Mouse (Mus musculus) retina, postnatal 7 days (tissue): ENCODE data around the gene Pno1.
"Not testable (repeated sequence)": the region's sequence is repeated elsewhere in the genome, so short reads cannot be mapped to it uniquely, and the experiment has no call there.

Experiments used
- DNase-seq: peaks from one replicate; pipeline ENCODE4 v3.0.0-alpha.2; 2012; ENCODE audit warnings: low read depth, low spot score

Pno1 gene

DNA sequence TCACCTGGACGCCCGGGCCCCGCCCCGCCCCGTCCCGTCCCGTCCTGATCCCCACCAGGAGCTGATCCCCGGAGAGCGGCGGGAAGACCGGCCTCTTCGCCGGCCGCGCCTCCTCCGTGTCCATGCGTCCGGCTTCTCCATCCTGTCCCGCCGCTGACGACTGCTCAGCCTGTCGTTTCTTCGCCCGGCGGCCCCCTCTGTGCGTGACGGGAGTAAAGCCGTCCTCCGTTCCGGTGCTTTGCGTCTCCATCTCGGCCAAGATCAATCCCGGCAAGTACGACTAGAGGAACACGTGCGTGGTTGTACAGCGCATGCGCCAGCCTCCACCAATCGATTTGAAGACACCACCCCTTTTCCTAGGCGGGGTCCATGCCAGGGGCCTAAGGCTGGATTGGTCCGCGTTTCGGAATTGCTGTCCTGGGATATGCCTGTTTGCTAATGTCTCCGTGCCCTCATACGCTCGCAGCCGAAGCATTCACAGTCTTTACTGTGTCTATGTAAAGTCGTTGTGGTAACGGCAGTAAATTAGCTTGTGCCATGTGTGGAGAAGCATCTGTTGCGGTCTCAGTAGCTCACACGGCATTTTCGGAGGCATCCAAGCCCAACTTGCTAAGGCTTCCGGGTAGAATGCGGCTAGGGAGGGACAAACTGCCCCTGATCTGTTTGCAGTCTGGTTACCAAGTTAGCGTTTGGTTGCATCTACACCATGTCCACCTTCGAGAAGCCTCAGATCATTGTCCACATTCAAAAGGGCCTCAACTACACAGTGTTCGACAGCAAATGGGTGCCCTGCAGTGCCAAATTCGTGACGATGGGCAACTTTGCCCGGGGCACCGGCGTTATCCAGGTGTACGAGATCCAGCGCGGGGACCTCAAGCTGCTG lies at the start of gene Pno1:
TSS of gene Pno1 (minus strand) at position 311 of the 883 bp plus-strand sequence.
- DNase-seq: peak; percentile 94

DNA sequence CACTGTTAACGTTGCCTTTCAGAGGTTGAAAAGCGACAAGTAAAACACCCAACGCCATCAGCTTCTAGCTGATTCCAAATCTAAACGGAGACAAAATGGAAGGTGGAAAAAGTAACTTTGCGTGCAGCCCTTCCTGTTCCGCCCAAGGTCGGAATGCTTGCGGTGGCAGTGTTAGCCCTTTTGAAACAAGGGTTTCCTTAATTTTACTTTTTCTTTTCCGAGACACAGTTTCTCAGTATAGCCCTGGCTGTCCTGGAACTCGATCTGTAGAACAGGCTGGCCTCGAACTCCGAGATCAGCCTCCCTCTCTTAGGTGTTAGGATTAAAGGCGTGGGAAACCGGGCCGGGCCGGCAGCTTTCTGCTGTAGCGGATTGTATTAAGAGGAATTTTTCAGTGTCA lies 46.5 kb upstream of the Pno1 start:
- DNase-seq: no peak

DNA sequence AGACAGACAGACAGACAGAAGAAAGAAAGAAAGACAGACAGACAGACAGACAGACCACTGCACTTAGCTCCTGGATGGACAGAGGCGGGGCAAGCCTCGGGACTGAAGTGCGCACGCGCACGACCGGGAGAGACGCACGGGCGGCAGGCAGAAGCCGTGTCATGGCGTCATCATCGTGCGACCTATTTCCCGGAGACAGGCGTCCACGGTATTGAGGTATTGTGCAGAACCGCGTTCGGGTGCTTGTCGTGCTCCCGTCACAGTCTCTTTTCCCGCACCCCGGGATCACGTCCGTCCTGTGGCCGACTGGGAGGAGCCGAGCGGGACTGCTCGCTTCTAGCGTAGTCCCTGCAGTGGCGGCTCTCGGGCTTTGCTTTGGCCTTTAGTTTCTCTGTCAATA lies 46.1 kb upstream of the Pno1 start, which contains the start of gene C1d:
TSS of gene C1d (plus strand) at position 137 of the 400 bp plus-strand sequence.
- DNase-seq: peak; percentile 90

DNA sequence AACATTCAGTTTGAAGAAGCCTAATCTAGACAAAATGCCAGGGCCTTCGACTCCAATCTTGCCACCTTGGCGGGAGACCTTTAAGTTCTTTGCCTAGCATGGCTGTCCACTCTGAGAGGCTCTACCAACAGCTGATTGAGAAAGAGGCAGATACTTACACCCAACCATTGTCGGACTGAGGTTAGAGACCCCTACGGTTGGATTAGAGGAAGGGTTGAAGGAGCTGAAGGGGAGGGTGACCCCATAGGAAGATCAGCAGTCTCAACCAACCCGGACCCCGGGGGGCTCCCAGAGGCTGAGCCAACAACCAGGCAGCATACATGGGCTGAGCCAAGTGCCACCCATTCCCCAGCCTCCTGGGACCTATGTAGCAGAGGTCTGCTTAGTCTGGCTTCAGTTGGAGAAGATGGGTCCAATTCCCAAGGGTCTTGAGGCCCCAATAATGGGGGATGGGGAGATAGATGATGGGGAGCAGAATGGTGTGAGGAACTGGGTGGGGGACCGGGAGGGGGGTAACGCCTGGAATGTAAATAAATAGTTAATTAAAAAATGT lies 45.5 kb upstream of the Pno1 start:
- no peak for DNase-seq

DNA sequence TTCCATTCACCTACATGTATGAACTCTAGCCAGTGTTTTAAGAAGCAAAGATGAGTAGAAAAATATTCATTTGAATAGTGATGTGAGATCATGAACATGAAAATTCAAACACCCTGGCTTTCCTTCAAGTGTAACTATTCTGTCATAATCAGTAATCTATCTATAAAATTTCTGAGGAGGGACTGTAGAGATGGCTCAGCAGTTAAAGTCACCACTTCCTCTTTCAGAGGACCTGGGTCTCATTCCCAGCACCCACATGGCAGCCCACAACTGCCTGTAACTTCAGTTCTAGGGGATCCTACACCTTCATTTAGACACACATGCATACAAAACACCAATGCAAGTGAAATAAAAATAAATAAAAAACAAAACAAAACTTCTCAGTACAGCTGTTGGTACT lies 37.3 kb upstream of the Pno1 start:
- DNase-seq: no peak

DNA sequence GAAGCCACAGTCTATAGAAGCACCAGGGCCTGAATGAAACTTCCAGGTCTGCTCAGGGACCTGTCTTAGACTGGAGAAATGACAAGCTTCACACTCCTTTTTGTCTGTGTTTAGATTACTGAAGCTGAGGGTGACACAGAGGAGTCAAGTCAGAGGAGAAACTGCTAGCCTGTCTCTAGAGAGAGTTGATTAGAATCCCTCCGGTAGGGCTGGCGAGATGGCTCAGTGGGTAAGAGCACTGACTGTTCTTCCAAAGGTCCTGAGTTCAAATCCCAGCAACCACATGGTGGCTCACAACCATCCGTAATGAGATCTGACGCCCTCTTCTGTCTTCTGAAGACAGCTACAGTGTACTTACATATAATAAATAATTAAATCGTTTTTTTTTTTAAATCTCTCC lies 27.2 kb upstream of the Pno1 start:
- not testable (repeated sequence) for DNase-seq

DNA sequence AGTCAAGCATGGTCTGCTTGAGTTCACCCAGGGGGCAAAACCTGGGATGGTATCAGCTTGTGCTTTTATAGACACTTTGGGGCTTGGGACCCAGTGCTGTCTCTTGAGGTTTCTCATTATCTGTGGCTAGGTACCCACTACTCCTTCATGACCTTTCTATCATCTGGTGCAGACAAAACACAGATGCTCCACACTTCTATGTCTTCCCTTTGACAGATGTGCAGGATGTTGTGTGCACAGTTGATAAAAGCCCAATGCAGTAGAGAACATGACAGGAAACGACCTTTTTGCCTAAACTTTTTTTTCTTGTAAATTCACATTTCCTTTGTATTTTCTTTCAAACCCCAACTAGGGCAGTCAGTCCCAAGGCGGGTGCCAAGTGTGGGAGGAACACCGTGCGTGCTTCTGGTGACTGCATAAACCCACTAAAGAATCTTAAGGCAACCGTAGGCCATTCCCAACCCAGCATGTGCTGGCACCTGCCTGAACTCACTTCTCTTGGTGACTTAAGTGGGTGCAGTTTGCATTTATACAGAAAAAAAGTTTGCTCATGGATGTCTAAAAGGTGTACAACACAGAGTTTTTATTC lies 25.2 kb upstream of the Pno1 start:
- no peak for DNase-seq

DNA sequence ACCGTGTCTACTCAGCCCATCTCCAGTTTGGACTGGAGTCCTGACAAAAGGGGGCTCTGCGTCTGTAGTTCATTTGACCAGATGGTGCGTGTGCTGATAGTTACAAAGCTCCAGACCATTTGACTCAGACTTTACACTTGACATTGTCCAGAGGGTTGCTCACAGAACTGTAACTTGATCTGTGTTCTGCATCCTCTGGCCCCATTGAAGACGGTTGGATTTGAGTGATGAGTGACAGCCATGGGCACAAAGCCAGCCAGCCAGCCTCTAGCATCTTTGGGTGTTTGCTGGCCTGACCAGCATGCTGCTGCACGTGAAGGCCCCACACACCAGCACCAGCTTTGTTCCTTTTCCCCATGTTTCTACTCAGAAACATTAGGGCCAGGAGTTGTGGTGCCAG lies 21.4 kb upstream of the Pno1 start:
- DNase-seq: no peak

DNA sequence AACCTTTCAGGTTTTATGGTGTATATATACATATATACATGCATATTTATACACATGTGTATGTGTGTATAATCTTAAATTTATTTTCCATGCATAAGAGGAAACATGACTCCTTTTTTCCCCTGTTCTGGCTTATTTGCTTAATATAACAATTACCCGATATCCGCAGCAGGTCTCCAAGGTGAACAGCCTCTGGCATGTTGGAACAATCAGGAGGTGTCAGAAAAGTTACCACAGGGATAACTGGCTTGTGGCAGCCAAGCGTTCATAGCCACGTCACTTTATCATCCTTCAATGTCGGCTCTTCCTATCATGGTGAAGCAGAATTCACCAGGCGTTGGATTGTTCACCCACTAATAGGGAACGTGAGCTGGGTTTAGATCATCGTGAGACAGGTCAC lies 9.8 kb upstream of the Pno1 start:
- DNase-seq: no peak

DNA sequence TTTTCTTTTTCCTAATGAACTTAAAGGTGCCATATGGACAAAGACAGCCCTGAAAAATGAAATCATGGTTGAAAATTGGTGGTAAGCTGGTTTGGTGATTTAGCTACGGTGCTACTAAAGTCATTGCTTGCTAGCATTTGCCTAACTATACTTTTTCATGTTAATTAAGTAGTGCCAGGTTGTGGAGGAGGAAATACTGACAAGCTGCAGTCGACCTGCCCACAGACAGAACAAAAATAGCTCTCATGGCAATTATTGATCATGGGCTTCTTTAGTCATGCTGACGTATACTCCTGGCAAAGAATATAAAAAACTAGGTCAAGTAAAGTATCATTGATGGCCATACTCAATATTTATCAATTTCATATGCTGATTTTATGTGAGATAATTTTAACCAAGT lies 4.1 kb upstream of the Pno1 start:
- DNase-seq: no peak

DNA sequence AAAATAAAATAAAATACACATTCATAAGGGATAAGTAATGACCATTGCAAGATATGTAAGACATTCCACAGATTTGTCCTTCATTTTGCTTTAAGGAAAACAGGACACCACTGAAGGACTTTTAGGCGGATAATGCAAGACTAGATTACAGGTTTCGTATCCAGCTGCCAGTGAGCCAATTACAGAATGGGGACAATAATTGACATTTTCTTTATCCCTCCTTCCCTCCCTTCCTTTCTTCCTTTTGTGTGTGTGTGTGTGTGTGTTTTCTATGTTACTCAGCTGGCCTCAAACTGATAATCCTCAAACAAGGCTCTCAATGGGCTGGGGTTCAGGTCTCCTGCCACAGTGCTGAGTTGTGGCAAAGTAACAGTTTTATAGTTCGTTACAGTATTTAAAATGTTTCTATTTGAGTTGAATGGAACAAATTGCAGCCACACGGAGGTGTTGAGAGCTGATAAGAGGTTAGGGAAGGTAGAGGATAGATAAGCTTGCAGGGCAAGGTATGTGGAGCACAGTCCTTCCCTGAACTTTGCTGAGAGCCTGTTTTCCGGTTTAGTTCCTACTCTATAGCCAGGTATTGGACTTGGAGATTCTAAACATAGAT lies 1.6 kb upstream of the Pno1 start:
- DNase-seq: no peak

DNA sequence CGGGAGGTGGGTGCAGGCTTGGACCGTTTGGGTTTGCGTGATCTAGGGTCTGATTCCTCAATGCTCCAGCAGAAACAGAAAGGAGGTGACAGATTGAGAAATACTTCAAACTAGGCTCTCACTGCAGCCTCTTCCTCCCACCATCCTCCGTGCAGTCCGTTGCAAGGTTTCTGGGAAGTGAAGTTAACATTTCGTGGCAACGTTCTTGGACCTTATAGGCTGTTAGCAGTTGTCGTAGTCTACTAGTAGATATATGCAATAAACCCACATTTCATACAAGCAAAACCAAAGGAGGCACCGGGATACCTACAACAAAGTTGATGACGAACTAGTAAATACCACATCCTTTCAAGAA lies 750 bp upstream of the Pno1 start:
- no peak for DNase-seq

DNA sequence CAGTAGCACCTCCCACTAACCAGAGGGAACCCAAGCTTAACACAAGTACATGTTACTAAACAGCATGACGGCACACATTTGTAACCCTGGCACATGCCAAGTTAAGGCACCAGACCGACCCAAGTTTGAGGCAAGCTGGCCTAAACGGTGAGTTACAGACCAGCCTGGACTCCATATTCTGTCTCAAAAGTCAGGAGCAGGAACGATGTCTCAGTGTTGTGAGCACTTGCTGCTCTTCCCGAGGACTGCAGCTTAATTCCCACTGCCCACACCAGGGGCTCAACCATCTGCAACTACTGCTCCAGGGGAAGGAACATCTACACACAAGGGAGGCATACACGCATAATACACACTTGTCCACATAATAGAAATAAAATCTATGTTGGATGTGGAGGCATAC lies 8.9 kb downstream of the Pno1 start:
- DNase-seq: no peak

DNA sequence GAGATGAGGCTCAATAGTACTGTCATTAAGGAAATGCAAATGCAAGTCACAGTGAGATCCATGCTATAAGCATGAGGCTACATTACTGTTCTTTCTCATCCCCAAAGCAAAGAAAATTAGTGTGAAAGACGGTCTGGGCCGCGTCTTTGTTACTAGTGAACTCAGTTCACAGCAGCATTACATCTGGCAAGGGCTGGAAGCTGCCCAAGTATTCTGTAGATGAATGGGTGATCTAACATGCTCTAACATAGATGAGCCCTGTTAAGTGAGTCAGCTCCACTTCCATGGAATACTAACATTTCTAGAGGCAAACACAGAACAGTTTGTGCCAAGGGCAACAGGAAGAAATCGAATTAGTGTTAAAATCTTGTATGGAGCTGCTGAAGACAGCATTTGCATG lies 10.4 kb downstream of the Pno1 start:
- DNase-seq: no peak

DNA sequence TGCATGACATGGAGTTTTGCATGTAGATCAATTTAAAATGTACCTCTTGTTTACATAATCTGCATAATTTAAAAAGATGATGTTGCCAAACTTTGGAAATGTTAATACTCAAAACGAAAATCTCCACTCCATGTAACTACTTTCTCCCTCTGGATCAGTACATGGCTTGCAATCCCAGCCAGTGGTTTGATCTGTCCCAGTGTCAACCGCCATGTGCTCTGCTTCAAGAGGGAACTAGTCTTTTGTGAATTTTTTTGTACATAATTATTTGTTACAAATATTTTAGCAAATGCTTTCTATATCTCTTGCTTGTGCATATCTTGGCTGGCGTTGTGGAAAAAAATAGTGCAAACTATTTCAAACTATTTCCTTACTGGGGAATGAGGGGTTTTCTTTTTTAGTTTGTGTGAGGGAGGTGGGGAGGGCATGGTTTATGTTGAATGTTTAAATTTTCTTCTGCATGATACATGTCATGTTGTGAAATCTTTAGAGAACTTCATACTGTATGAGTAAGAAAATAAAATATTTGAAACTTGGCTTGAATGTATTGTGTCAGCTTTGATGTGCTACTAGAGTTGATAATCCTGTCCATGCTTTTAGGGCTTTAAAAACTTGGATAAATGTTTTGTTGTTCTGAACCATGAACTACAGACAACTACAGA lies 11.4 kb downstream of the Pno1 start:
- no peak for DNase-seq

DNA sequence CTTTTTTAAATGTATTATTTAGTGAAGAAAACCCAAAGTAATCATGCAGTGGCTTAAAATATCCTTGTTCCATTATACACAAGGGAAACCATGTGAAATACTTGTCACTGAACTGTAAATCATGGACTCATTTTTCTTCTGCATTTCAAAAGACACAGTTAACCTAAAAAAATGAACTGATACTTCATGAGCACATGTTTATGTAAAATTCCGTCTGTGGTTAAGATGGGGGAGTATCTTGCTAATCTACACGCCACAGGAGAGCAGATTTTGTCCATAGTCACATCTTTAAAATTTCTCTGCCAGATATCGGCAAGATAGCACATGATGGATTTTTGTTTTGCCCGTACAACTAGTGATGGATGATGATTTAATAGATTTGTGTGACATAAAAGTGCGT lies 12.2 kb downstream of the Pno1 start:
- no peak for DNase-seq

DNA sequence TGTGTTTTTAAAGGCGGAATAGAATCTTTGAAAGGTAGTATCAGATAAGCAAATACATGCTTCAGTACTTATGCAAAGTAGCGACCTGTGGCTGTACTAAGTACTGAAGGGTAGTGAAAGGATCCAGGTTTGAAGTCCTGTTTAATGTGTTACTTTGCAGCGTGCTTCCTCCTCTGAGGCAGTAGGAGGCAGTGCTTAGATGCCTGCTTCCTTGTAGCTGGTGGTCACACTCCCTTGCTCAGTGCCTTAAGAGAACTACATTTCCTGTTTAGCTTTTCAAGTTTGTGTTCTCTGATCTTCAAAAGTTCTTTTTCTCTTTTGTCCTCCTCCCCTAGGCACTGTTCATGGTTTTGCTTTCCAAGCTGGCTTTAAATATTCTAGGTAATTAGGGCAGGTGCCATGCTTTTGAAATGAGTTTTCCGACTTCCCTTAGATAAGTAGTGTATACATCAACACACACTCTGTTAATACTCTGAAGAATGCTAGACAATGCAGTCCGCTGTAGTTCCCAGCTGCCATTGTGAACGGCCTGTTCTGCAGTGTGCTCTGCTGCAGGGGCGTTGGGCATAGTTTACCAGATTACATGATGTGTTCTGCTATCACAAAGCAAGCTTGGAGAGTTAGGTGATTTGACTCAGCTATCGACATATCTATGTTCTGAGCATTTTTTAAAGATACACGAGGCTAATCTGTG lies 19.1 kb downstream of the Pno1 start:
- DNase-seq: no peak

DNA sequence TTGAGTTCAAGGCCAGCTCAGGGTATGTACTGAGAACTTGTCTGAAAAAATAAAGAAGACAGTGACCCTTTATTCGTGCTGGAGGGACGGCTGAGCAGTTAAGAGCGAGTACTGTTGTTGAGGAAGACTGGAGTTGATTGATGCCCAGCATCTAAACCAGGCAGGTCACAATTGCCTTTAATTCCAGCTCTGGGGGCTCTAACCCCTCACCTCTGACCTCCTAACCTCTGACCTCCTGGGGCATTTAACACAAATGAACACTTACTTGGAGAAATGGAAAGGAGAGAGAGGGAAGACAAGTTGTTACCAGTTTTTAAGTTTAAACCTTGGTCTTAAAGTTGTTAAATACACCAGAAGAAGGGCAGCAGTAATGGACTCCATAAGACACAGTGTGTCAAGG lies 22.6 kb downstream of the Pno1 start:
- no peak for DNase-seq

DNA sequence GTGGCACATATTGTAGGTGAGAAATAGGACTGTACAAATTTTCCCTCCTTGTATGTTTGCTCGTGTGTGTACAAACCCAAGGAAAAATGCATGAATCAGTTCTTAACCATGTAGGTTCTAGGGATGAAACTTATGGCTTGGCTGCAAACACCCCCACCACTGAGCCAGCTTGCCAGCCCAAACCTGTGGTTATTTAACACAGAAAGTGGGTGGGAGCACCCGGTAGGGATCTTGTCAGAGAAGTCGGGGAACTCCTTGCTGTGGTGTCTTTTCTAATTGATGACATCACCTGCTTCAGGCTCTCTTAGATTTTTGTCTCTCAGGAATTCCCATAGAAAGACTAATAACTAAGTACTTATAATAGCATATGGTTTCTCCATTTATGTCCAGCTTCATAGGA lies 23.7 kb downstream of the Pno1 start:
- no peak for DNase-seq

DNA sequence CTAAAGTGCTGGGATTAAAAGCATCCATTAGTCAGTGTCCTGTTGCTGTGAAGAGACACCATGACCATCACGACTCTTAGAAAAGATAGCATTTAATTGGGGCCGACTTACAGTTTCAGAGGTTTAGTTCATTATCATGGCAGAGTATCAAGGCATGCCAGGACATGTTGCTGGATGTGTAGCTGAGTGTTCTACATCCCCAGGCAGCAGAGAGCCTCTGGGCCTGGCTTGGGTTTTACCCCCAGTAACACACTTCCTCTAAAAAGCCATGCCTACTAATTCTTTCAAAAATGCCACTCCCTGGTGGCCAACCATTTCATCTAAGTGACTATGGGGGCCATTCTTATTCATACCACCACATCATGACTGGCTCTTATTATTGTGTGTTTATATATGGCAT lies 28.2 kb downstream of the Pno1 start:
- DNase-seq: no peak

DNA sequence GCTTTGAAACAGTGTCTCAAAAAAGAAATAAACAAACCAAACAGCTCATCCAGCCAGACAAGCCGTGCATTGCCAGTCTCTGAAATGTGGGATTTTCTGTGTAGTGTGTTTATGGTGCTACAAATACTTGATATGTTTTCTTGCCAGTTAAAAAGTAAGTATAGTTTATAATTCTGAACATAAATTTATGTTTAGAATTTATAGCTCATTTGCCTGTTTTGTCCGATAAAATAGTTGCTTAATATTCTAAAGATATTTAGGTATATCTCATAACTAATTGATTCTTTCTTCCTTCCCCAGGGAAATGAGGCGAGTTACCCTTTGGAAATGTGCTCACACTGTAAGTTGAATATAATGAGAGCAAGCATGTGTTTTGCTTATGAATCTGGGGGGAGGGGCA lies 29.6 kb downstream of the Pno1 start, which contains the start of gene Wdr92:
TSS of gene Wdr92 (plus strand) at position 301 of the 400 bp plus-strand sequence.
- no peak for DNase-seq
